Mouse (Mus musculus) brain, adult 2 months (tissue): Measurements from ENCODE around the gene Rdh5.

Source experiments
- DNase-seq: peaks from one replicate; pipeline ENCODE4 v3.0.0; 2011; ENCODE audit warnings: low read depth, low spot score

Rdh5 gene

GRCm38 (mm10) chr10:128904812-128905211, 17.9 kb downstream of the Rdh5 start:
- DNase-seq, result no peak

- DNase-seq, result no peak
Measured at GRCm38 (mm10) chr10:128902409-128902988, 20.2 kb downstream of the Rdh5 start.

GRCm38 (mm10) chr10:128901409-128901808, 21.3 kb downstream of the Rdh5 start:
- no peak for DNase-seq

- no peak for DNase-seq
Measured at GRCm38 (mm10) chr10:128900698-128901097, 22.0 kb downstream of the Rdh5 start, which contains the start of gene Cd63. Gene Cd63, plus strand, starts transcription at chr10:128900989.

GRCm38 (mm10) chr10:128899759-128900490, 22.8 kb downstream of the Rdh5 start:
- no peak for DNase-seq

GRCm38 (mm10) chr10:128897501-128897900, 25.2 kb downstream of the Rdh5 start:
- peak; percentile 77 for DNase-seq

GRCm38 (mm10) chr10:128896807-128897206, 25.9 kb downstream of the Rdh5 start:
- DNase-seq, result no peak

- DNase-seq, result no peak
Measured at GRCm38 (mm10) chr10:128895952-128896693, 26.6 kb downstream of the Rdh5 start.

- peak; percentile 88 for DNase-seq
Measured at GRCm38 (mm10) chr10:128895437-128895836, 27.3 kb downstream of the Rdh5 start.

GRCm38 (mm10) chr10:128892246-128892645, 30.4 kb downstream of the Rdh5 start:
- DNase-seq, result no peak

- DNase-seq, result peak; percentile 72
Measured at GRCm38 (mm10) chr10:128891296-128892094, 31.2 kb downstream of the Rdh5 start, which contains the start of gene Gdf11. Gene Gdf11, minus strand, starts transcription at chr10:128891718.

GRCm38 (mm10) chr10:128890383-128891295, 32.0 kb downstream of the Rdh5 start:
- DNase-seq, result no peak

GRCm38 (mm10) chr10:128889846-128890245, 32.8 kb downstream of the Rdh5 start:
- no peak for DNase-seq

- no peak for DNase-seq
Measured at GRCm38 (mm10) chr10:128888941-128889827, 33.5 kb downstream of the Rdh5 start.

GRCm38 (mm10) chr10:128882067-128882466, 40.6 kb downstream of the Rdh5 start:
- no peak for DNase-seq

- DNase-seq, result no peak
Measured at GRCm38 (mm10) chr10:128878811-128879210, 43.9 kb downstream of the Rdh5 start.

- DNase-seq, result peak; percentile 50
Measured at GRCm38 (mm10) chr10:128878291-128878690, 44.4 kb downstream of the Rdh5 start.

- no peak for DNase-seq
Measured at GRCm38 (mm10) chr10:128870341-128870740, 52.3 kb downstream of the Rdh5 start.

GRCm38 (mm10) chr10:128866518-128866917, 56.2 kb downstream of the Rdh5 start:
- DNase-seq, result no peak
